Mouse (Mus musculus): Measurements from ENCODE around the gene Aqp2. TPM values are rescaled to one million over a fixed set of nuclear protein-coding genes. Genes with fewer than 3 reads are reported as not detected.

Gene Aqp2
- total RNA-seq (2023): not detected

DNA sequence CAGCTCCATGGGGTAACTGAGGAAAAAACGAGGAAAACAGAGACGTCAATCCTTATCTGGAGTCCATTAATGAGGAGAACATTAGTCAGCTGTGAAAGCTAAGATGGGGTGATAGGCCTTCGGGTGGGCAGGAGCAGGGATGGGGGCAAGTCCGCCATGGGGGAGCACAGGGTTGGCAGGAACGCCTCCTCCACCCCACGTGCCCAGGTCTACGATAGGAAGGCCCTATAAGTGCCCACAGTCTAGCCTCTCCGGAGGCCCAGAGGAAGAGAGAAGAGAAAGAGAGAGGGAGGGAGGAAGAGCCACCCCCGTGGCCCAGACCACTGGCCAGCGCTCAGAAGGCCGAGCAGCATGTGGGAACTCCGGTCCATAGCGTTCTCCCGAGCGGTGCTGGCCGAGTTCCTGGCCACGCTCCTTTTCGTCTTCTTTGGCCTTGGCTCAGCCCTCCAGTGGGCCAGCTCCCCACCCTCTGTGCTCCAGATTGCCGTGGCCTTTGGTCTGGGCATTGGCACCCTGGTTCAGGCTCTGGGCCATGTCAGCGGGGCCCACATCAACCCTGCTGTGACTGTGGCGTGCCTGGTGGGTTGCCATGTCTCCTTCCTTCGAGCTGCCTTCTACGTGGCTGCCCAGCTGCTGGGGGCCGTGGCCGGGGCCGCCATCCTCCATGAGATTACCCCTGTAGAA is at the start of gene Aqp2:
TSS of gene Aqp2 (plus strand) at position 254 of the 684 bp plus-strand sequence.

DNA sequence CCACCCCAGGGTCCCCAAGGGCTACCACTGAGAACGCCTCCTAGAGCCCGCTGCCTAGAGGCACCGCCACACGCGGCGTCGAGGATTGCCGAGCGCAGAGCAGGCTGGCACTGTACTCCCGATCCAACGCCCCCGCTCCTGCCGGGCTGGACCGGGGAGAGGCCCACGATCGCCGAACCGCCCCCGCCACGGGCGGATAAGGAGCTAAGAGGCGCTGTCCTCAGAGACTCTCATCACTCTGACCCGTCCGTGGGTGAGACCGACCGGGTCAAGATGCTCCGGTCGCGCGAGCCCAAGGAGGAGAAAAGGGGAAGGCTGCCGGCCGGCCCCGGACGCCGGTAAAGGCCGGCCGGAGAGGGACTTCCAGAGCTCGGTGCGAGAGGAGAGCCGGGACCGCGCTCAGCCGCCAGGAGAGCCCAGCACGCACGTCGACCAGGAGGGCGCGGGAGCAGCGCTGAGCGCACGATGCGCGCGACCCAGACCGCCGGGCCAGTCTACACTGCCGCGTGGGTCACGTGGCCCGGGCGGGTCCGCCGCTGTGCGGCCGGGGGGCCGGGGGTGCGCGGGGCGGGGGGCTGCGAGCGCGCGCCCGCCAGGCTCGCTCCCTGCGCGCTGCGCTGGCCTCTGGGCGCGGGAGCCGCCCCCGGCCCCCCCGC is 11.7 kb downstream of the Aqp2 start, which contains the start of gene Aqp5:
TSS of gene Aqp5 (plus strand) at position 354 of the 656 bp plus-strand sequence.

DNA sequence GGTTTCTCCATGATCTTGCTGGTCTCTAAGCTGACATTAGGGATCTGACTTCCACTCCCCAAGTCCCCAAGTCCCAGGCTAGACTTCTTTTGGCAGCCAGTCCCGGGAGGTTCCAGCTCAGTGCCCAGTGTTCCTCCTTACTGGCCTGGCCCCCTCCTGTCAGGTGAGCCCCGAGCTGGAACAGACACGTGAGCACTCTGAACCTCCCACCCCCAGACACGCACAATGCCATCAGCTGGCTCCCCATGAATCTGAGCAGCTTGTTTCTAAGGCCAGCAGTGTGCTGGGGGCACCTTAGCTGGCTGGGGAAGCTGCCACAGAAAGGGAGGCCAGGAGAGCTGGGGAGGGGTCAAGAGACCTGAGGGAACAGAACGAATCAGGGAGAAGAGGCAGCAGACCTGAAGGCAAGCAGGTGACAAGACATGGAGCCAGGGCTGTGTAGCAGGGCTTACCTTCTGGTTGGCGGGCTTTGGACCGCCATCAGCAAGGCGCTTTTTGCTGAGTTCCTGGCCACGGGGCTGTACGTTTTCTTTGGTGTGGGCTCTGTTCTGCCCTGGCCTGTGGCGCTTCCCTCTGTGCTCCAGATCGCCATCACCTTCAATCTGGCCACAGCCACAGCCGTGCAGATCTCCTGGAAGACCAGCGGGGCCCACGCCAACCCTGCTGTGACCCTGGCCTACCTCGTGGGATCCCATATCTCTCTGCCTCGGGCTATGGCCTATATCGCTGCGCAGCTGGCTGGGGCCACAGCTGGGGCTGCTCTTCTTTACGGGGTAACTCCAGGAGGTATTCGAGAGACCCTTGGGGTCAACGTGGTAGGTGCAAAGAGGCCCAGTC is 22.3 kb downstream of the Aqp2 start, which contains the start of gene Aqp6:
TSS of gene Aqp6 (plus strand) at position 415 of the 837 bp plus-strand sequence.

Other genes starting within 250 kb of the Aqp2 start
- gene Fmnl3, start 208.6 kb upstream of the Aqp2 start, total RNA-seq (2023): 39.3 TPM
- gene Tmbim6, start 186.2 kb upstream of the Aqp2 start, total RNA-seq (2023): 359 TPM
- 46.4 TPM for gene Nckap5l, start 121.3 kb upstream of the Aqp2 start, total RNA-seq (2023)
- gene Bcdin3d, start 104.3 kb upstream of the Aqp2 start, total RNA-seq (2023): 6.3 TPM
- gene Faim2, start 50.9 kb upstream of the Aqp2 start, total RNA-seq (2023): not detected
- gene Aqp5, start 11.7 kb downstream of the Aqp2 start, total RNA-seq (2023): not detected
- not detected for gene Aqp6, start 22.3 kb downstream of the Aqp2 start, total RNA-seq (2023)
- gene Racgap1, start 72.6 kb downstream of the Aqp2 start, total RNA-seq (2023): 64.1 TPM
- gene Asic1, start 91.3 kb downstream of the Aqp2 start, total RNA-seq (2023): 0.31 TPM
- gene Smarcd1, start 123.1 kb downstream of the Aqp2 start, total RNA-seq (2023): 45.3 TPM
- 4.8 TPM for gene Gm17349, start 126.4 kb downstream of the Aqp2 start, total RNA-seq (2023)
- gene Gpd1, start 138.5 kb downstream of the Aqp2 start, total RNA-seq (2023): 0.52 TPM
- gene Cox14, start 146.6 kb downstream of the Aqp2 start, total RNA-seq (2023): 51.3 TPM
- gene Cers5, start 193.8 kb downstream of the Aqp2 start, total RNA-seq (2023): 54.6 TPM